Mouse (Mus musculus) mature B cell (primary cell): ENCODE data around the gene Pml.
"Not testable (repeated sequence)": the region's sequence is repeated elsewhere in the genome, so short reads cannot be mapped to it uniquely, and the experiment has no call there.

ENCODE experiments used
- in situ Hi-C: fragments of 300-500 bp; cut with MboI; formaldehyde crosslinking; loops from 2 replicates; pipeline ENCODE4 v1.14.3; 2019

Pml gene

GRCm38 (mm10) chr9:58271551-58271950 lies 22.0 kb upstream of the Pml start:
- in situ Hi-C loops = not testable (repeated sequence)

DNA sequence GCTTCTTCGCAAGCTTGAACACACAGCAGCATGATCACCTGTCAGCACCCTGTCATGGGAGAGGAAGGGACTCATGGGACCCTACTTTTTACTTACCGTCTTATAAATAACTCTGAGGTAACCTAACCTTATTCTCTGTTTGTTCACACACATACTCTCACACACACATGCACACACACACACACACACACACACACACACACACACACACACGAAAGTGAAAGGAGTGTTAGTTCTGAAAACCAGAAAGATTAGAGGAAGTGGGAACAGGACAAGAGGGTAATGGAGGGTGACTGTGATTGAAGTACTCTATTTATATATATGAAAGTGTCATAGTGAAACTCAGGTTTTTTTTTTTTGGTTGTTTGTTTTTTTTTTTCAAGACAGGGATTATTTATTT lies 21.5 kb upstream of the Pml start:
- in situ Hi-C loops = no loop called here

DNA sequence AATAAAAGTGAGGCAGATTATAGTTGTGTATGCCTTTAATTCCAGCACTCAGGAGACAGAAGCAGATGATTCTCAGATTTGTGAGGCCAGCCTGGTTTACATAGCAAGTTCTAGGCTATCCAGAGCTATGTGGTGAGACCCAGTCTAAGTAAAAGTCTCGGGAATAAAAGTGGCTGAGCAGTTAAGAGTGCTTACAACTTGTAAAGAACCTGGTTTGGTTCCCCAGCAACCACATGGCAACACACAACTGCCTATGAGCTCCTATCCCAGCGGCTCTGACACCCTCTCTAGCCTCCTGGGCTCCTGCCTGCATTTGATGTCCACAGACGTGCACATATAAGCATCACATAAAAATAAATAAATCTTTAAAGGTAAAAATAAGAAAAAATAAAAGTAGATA lies 20.5 kb upstream of the Pml start:
- in situ Hi-C loops = no loop called here

GRCm38 (mm10) chr9:58268384-58269313 lies 19.1 kb upstream of the Pml start:
- in situ Hi-C loops = no loop called here

- in situ Hi-C loops = no loop called here
These were observed 17.5 kb upstream of the Pml start for GRCm38 (mm10) chr9:58267046-58267445.

GRCm38 (mm10) chr9:58266571-58267011 lies 17.0 kb upstream of the Pml start:
- in situ Hi-C loops = no loop called here

GRCm38 (mm10) chr9:58265368-58265767 lies 15.8 kb upstream of the Pml start:
- in situ Hi-C loops = no loop called here

GRCm38 (mm10) chr9:58262507-58262906 lies 12.9 kb upstream of the Pml start:
- in situ Hi-C loops = no loop called here

GRCm38 (mm10) chr9:58255704-58256685 lies 6.4 kb upstream of the Pml start:
- in situ Hi-C loops = no loop called here

- in situ Hi-C loops = no loop called here
These were observed 5.5 kb upstream of the Pml start for GRCm38 (mm10) chr9:58255105-58255504.

GRCm38 (mm10) chr9:58253805-58254122 lies 4.2 kb upstream of the Pml start:
- in situ Hi-C loops = not testable (repeated sequence)

GRCm38 (mm10) chr9:58253033-58253804 lies 3.6 kb upstream of the Pml start, which contains the start of gene Stoml1:
TSS of gene Stoml1 (plus strand) at chr9:58253164.
- in situ Hi-C loops = no loop called here

DNA sequence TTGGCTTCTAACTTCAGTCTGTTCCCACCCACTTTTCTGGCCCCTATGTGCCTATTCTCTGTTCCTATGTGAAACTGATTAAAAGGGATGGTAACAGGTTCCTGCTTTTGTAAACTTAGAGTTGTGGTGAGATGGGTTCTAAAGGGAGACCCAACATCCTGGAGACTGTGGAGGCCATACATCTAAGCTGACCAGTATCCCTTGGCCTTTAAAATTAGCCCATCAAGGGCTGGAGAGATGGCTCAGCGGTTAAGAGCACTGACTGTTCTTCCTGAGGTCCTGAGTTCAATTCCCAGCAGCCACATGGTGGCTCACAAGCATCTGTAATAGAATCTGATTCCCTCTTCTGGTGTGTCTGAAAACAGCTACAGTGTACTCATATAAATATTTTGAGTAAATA lies 1.1 kb upstream of the Pml start:
- in situ Hi-C loops = not testable (repeated sequence)

DNA sequence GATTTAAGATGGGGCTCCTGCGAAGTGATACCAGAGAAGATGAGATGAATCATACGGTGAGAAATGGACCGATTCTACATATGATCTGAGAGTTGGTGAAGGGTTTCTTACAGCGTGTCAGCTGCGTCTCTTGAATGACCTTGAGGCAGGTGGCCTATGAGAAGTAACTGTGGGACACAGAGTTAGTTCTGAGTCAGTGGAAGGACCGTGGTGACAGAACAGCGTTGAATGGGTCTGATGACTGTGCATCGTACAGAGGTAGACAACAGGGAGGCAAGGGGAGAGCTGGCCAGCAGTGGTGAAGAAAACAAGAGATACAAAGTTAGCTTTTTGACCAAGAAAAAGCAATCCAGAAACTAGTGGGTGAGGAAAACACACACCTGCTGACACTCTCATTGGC lies 736 bp upstream of the Pml start:
- in situ Hi-C loops = no loop called here

DNA sequence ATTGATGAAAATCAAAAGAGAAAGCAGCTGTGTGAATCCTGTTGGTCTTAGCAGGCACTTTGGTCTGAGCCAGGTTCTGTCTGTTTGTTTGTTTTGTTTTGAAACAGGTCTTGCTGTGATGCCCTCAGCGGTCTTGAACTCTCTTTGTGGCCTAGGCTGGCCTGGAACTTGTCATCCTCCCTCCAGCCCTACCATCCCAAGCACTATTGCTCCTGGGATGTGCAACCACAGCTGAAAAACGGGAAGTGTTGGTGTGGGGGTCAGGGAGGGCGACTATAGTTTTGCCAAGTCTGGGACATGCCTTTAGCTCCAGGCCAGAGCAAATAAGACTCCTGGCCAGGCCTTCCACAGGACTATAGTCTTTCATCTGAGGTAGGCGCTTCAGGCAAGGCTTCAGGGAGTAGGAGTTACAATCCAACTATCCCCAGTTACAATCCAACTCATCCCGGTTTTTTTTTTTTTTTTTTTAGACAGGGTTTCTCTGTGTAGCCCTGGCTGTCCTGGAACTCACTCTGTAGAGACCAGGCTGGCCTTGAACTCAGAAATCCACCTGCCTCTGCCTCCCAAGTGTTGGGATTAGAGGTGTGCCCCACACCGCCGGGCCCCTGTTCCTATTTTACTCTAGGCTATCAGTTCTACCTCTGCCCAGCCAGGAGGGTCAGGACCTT lies 706 bp downstream of the Pml start:
- in situ Hi-C loops = no loop called here

DNA sequence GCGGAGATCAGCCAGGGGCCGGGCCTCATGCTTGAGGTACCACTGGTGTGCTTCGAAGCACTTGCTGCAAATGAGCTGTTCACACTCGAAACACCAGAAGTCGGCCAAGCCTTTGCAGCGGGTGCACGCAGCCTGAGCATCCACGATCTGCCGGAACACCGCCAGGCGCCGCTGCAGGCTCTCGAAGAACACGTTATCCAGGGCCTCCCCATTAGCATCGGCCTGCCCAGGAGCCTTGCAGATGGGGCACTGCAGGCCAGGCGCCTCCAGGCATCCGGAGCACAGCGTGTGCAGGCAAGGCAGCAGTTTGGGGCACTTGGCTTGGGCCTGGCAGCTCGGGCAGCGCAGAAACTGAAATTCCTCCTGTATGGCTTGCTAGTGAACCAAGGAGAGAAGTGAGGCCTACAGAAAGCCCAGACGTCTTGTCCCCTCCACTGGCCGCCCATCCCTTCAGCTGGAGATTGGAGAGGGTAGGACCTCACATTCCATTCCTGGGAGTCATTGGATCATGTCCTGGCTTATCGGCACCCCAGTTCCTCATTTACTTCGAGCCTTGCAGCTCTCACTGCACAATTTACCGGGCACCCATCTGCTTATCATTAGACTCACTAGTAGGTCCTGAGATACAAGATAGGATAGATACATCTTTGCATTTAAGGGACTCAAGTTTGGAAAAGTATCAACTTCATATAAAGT lies 2.4 kb downstream of the Pml start:
- in situ Hi-C loops = no loop called here

DNA sequence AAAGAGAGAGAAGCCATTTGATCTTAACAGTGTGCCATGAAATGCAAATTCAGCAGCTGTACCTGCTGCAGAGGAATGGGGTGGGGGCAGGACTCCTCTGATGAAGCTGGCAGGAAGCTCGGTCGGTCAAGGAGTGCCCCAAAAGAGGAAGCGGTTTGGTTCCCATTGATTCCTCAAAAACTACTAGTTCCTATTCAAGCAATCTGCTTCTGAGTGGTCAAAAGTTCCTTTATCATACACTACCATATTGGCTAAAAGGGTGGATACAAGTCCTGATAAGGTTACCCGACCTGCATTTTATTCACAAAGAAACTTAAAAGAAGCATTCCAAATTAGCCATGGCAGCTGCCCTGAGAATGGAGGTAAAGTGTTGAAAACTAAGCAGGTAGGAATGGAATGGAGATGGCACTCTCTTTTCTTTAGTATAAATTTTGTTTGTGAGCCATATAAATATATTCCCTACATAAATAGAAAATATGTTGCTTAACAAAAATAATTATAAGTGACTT lies 3.4 kb downstream of the Pml start:
- in situ Hi-C loops = no loop called here

- in situ Hi-C loops = loop anchor here (5.0 kb wide), 1 partner anchor 39 kb away; no protein-coding TSS in a partner anchor
These were observed 5.9 kb downstream of the Pml start for GRCm38 (mm10) chr9:58243696-58244095.

- in situ Hi-C loops = loop anchor here (5.0 kb wide), 1 partner anchor 40 kb away; no protein-coding TSS in a partner anchor
These were observed 6.9 kb downstream of the Pml start for GRCm38 (mm10) chr9:58242696-58243095.
